35 mouse cellular contexts compared by ENCODE assay signal in the genomic region with DNA sequence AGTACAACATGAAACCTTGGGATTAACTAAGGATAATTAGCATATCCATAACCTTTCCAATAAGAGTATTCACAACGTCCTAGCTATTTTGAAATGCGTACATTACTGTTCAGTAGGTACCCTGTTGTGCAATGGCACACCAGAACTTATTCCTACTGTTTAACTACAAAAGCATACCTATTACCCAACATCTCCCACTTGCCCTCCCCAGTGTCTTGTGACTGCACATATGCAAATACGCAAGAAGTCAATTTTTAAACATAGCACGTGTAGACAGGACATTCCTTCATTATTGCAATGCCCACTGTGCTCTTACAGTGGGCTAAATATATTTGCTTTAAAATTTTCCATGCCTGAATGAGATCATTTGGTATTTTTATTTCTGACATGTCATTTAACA. TPM values are rescaled to one million over a fixed set of nuclear protein-coding genes. Genes with fewer than 3 reads are reported as not detected.
DNase-seq lines count a peak whose midpoint lies in the region; ATAC-seq and TF ChIP-seq lines count a peak whose summit lies in the region.
"Had no signal": no experiment of that assay in that cellular context is flagged by ENCODE, and none has a peak within 500 bp of the region (broad histone marks: within the 10 kb centered on the region; RNA-seq: fewer than 3 reads in every experiment).

No protein-coding gene starts in this region.

- no peak overlapping the region for H3K9ac ChIP-seq in liver, adult 2 months (ENCODE audit: low read depth, low read length)
- no peak overlapping the region for H3K9ac ChIP-seq in liver, embryonic 16.5 days (ENCODE audit: low read depth, low read length)
- H3K9ac ChIP-seq: embryonic facial prominence, embryonic 13.5 days; forebrain, embryonic 12.5 days; heart, embryonic 15.5 days; hindbrain, embryonic 14.5 days; limb, embryonic 12.5 days had no signal

- TF ChIP-seq POLR2A in liver, adult 2 months (IDR thresholded peaks at IDR 0.05; ENCODE audit: extremely low read depth, insufficient read depth, low read length) = no peak

- H3K4me3 ChIP-seq in liver, adult 2 months (ENCODE audit: insufficient read depth, low read depth, low read length) = no peak overlapping the region
- no peak overlapping the region for H3K4me3 ChIP-seq in liver, embryonic 16.5 days (ENCODE audit: low read depth, low read length)
- H3K4me3 ChIP-seq: embryonic facial prominence, embryonic 13.5 days; forebrain, embryonic 12.5 days; heart, embryonic 15.5 days; limb, embryonic 12.5 days; midbrain, embryonic 10.5 days had no signal

- DNase-seq in liver, adult 2 months (ENCODE audit: extremely low read depth, low read depth, low spot score) = peak; percentile 2
- DNase-seq in liver = no peak
- DNase-seq in yolk sac, embryonic 10.5 days (ENCODE audit: low spot score) = peak; percentile 32
- DNase-seq in left cerebral cortex, adult 9 months (ENCODE audit: low spot score in 2 of 2) = no peak
- DNase-seq in heart, postnatal 14 days = no peak
- DNase-seq: adrenal gland, adult 2 months; cerebellum, adult 18-20 months; cerebellum, postnatal 25 days; gastrocnemius, postnatal 36 days; heart, postnatal 4 days; kidney, postnatal 14 days; right cerebral cortex, adult 18-20 months; right cerebral cortex, postnatal 4 days; thymus, adult 18-20 months; thymus, postnatal 36 days had no signal

- no peak overlapping the region for H3K4me2 ChIP-seq in liver, embryonic 16.5 days (ENCODE audit: low read depth, low read length)
- H3K4me2 ChIP-seq: embryonic facial prominence, embryonic 13.5 days; forebrain, embryonic 12.5 days; heart, embryonic 15.5 days; hindbrain, embryonic 14.5 days; limb, embryonic 12.5 days had no signal

- WGBS in liver, adult 2 months = 30% methylated on average over 4 of the region's 4 CpGs
- WGBS in liver, embryonic 16.5 days (ENCODE audit: insufficient replicate concordance) = 53% methylated on average over 4 of the region's 4 CpGs

- no peaks in the 10 kb centered on the region for H3K79me2 ChIP-seq in liver, adult 2 months (ENCODE audit: control insufficient read depth, insufficient read depth, low read length)

- TF ChIP-seq CTCF in liver, adult 2 months (IDR thresholded peaks at IDR 0.05; ENCODE audit: low read depth, low read length) = no peak

- no peak overlapping the region for H3K27ac ChIP-seq in liver, adult 2 months (replicated peaks; ENCODE audit: insufficient read depth, low read depth, low read length)
- H3K27ac ChIP-seq in liver, embryonic 16.5 days (ENCODE audit: low read length) = no peak overlapping the region
- H3K27ac ChIP-seq: embryonic facial prominence, embryonic 13.5 days; forebrain, embryonic 12.5 days; heart, embryonic 15.5 days; hindbrain, embryonic 14.5 days; limb, embryonic 12.5 days; midbrain, embryonic 10.5 days had no signal

- no peaks in the 10 kb centered on the region for H3K27me3 ChIP-seq in liver, adult 2 months (ENCODE audit: control insufficient read depth, insufficient read depth, low read length)
- no peaks in the 10 kb centered on the region for H3K27me3 ChIP-seq in liver, embryonic 16.5 days (ENCODE audit: control insufficient read depth, insufficient read depth, low read depth, low read length)
- H3K27me3 ChIP-seq: embryonic facial prominence, embryonic 13.5 days; forebrain, embryonic 12.5 days; heart, embryonic 15.5 days; limb, embryonic 12.5 days had no signal

- peaks cover 3% of the 10 kb centered on the region; the same call in 1 of the 2 replicates for H3K36me3 ChIP-seq in liver, adult 2 months (ENCODE audit: control insufficient read depth, insufficient read depth, low read length)
- H3K36me3 ChIP-seq in liver, embryonic 16.5 days (ENCODE audit: control insufficient read depth, insufficient read depth) = peaks cover 2% of the 10 kb centered on the region; the same call in 1 of the 2 replicates
- H3K36me3 ChIP-seq: heart, embryonic 15.5 days had no signal

- no peaks in the 10 kb centered on the region for H3K4me1 ChIP-seq in liver, adult 2 months (ENCODE audit: control insufficient read depth, insufficient read depth, low read length)
- peaks cover 8% of the 10 kb centered on the region for H3K4me1 ChIP-seq in liver, embryonic 16.5 days (ENCODE audit: control insufficient read depth, low read depth, low read length)
- H3K4me1 ChIP-seq: embryonic facial prominence, embryonic 13.5 days; forebrain, embryonic 12.5 days; heart, embryonic 15.5 days; limb, embryonic 12.5 days; midbrain, embryonic 10.5 days had no signal

- peak; percentile 95 for ATAC-seq in granulocyte monocyte progenitor cell, adult 5-6 weeks (replicated peaks; ENCODE audit: poor library complexity, severe bottlenecking)
- peak; percentile 42 for ATAC-seq in liver, embryonic 16.5 days (ENCODE audit: low read depth)
- ATAC-seq: inflammation-experienced regulatory T-cells, adult 6 months; Patski had no signal

- no peaks in the 10 kb centered on the region for H3K9me3 ChIP-seq in liver, embryonic 16.5 days (replicated peaks; ENCODE audit: control insufficient read depth, low read length)
- H3K9me3 ChIP-seq: embryonic facial prominence, embryonic 13.5 days; forebrain, embryonic 12.5 days; G1E; heart, embryonic 15.5 days; limb, embryonic 12.5 days; midbrain, embryonic 10.5 days had no signal

- intact Hi-C loops in heart, postnatal 14 days (cut with DNase I) = no loop called here

RNA-seq across cellular contexts. Expression of a gene that starts 19.9 kb away (rescaled TPM):
- total RNA-seq in liver, adult 2 months (2014; rRNA removed) = 12.4 and 14.6 TPM in 2 replicates
- polyA plus RNA-seq in liver, adult 2 months (2012; rRNA removed) = 4.9 and 6.2 TPM in 2 replicates
- 81.2 and 92.6 TPM in 2 replicates for total RNA-seq in granulocyte monocyte progenitor cell, adult 5-6 weeks (2014; fragmentation: Nextera tagmentation)
- 74.0 and 74.1 TPM in 2 replicates for total RNA-seq in granulocyte monocyte progenitor cell, adult 5-6 weeks (2017)
- polyA plus RNA-seq in liver, embryonic 16.5 days (2015; fragmentation: Nextera tagmentation; extraction: Ambion mirVana) = 25.1 and 26.2 TPM in 2 replicates
- 10 to 100 TPM; 32.9 to 35.8 TPM for total RNA-seq in heart, postnatal 14 days (2021)

RNA-seq across cellular contexts. Expression of a gene that starts 34.4 kb away (rescaled TPM):
- 5.2 and 5.3 TPM in 2 replicates for total RNA-seq in liver, adult 2 months (2014; rRNA removed)
- 1.3 and 1.8 TPM in 2 replicates for polyA plus RNA-seq in liver, adult 2 months (2012; rRNA removed)
- 104 and 126 TPM in 2 replicates for total RNA-seq in granulocyte monocyte progenitor cell, adult 5-6 weeks (2014; fragmentation: Nextera tagmentation)
- total RNA-seq in granulocyte monocyte progenitor cell, adult 5-6 weeks (2017) = 100 and 119 TPM in 2 replicates
- polyA plus RNA-seq in liver, embryonic 16.5 days (2015; fragmentation: Nextera tagmentation; extraction: Ambion mirVana) = 5.8 and 5.9 TPM in 2 replicates
- 10 to 100 TPM; 50.7 to 63.4 TPM for total RNA-seq in heart, postnatal 14 days (2021)

RNA-seq across cellular contexts. Expression of a gene that starts 36.0 kb away (rescaled TPM):
- not detected in 2 replicates for total RNA-seq in liver, adult 2 months (2014; rRNA removed)
- polyA plus RNA-seq in liver, adult 2 months (2012; rRNA removed) = not detected in 2 replicates
- not detected in 2 replicates for total RNA-seq in granulocyte monocyte progenitor cell, adult 5-6 weeks (2014; fragmentation: Nextera tagmentation)
- 0.46 TPM in 1 of 2 replicates, not detected in the other for total RNA-seq in granulocyte monocyte progenitor cell, adult 5-6 weeks (2017)
- polyA plus RNA-seq in liver, embryonic 16.5 days (2015; fragmentation: Nextera tagmentation; extraction: Ambion mirVana) = not detected in 2 replicates
- not detected for total RNA-seq in heart, postnatal 14 days (2021)
- total RNA-seq: adrenal gland, adult 2 months; G1E; gastrocnemius, adult 18-20 months; gastrocnemius, postnatal 36 days; heart, postnatal 4 days; layer of hippocampus, adult 18-20 months; layer of hippocampus, postnatal 14 days; left cerebral cortex, adult 8-10 months; midbrain, postnatal 0 days had no signal
- polyA plus RNA-seq: adrenal gland, adult 2 months; embryonic facial prominence, embryonic 13.5 days; erythroblast, embryonic 14.5 days; forebrain, embryonic 12.5 days; G1E; heart, embryonic 15.5 days; hindbrain, embryonic 14.5 days; inflammation-experienced regulatory T-cells, adult 6 months; limb, embryonic 12.5 days; lung, embryonic 16.5 days; midbrain, embryonic 10.5 days; midbrain, postnatal 0 days; neural tube, embryonic 14.5 days; Patski; stomach, embryonic 16.5 days had no signal

Comparison
In these comparisons a context has a peak if more than half of its experiments do, and no peak if none do; other contexts are left out.
1. DNase-seq: peak in liver, adult 2 months (single experiment) and yolk sac, embryonic 10.5 days (single experiment); none in liver (single experiment), left cerebral cortex, adult 9 months (0 of 2) and heart, postnatal 14 days (0 of 2).